Mouse (Mus musculus) brain, embryonic 14.5 days (tissue): ENCODE measurements around the gene Ubash3b.

Source experiments
- CTCF ChIP-seq: fragments of 200-500 bp; IDR thresholded peaks from 2 replicates; pipeline ENCODE4 v1.5.1; 2012; ENCODE audit warnings: inconsistent platforms, mild to moderate bottlenecking, moderate library complexity, borderline replicate concordance; ENCODE audit not compliant: insufficient read depth, insufficient read length; ENCODE audit errors: extremely low read depth
- POLR2A ChIP-seq: fragments of 200-500 bp; IDR thresholded peaks from 2 replicates; pipeline ENCODE4 v1.6.1; 2012; ENCODE audit warnings: mild to moderate bottlenecking, inconsistent platforms, borderline replicate concordance; ENCODE audit not compliant: poor library complexity, insufficient read depth, insufficient read length, severe bottlenecking; ENCODE audit errors: extremely low read depth

DNA sequence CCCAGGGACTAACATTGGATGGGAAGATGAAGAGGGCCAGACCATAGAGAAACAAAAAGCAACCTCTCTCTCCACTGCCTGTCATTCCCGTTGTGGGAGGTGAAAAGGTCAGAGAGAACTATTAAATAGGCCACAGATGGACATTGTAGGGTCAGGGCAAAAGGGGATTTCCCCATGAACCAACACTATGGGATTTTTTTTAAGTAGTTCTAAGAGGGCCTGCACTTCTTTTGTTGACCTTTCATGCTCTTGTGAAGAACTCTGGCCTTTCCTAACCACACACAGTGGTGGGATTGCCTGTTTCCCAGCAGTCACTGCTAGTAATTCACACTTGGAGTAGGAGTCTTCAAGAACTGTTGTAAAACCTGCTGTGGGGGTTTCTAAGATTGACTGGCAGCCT, 153.7 kb downstream of the Ubash3b start:
- TF ChIP-seq CTCF = no peak
- no peak for TF ChIP-seq POLR2A
